Mouse (Mus musculus): ENCODE results near the gene Apol10b. TPM values are rescaled to one million over a fixed set of nuclear protein-coding genes. Genes with fewer than 3 reads are reported as not detected.
A peak's percentile ranks its signal among the peaks of the same experiment; 100 is the strongest.
"Not testable (repeated sequence)": the region's sequence is repeated elsewhere in the genome, so short reads cannot be mapped to it uniquely, and the experiment has no call there.

Apol10b gene
- polyA plus RNA-seq, 1 experiment, result 0.30 TPM

- TF ChIP-seq CTCF (IDR thresholded peaks at IDR 0.05; ENCODE audit: borderline replicate concordance, insufficient read depth, low read length) (no peak), POLR2A (IDR thresholded peaks at IDR 0.05; ENCODE audit: low read depth, low read length) (no peak)
- Histone ChIP-seq H3K4me3 (ENCODE audit: insufficient read depth, low read length) (no peak overlapping the region), H3K4me1 (ENCODE audit: control insufficient read depth, insufficient read depth, low read length) (no peaks in the 10 kb centered on the region), H3K27ac (ENCODE audit: insufficient read depth, low read length) (no peak overlapping the region)
These were observed 6.9 kb downstream of the Apol10b start for GRCm38 (mm10) chr15:77588981-77589380.

- TF ChIP-seq POLR2A (IDR thresholded peaks at IDR 0.05; ENCODE audit: low read depth, low read length), result no peak
- no peak for TF ChIP-seq CTCF (IDR thresholded peaks at IDR 0.05; ENCODE audit: borderline replicate concordance, insufficient read depth, low read length)
- H3K4me1 ChIP-seq (ENCODE audit: control insufficient read depth, insufficient read depth, low read length), result no peaks in the 10 kb centered on the region
- H3K4me3 ChIP-seq (ENCODE audit: insufficient read depth, low read length), result no peak overlapping the region
- H3K27ac ChIP-seq (ENCODE audit: insufficient read depth, low read length), result no peak overlapping the region
These were observed 8.9 kb downstream of the Apol10b start for GRCm38 (mm10) chr15:77587026-77587425.

GRCm38 (mm10) chr15:77581681-77582080 lies 14.2 kb downstream of the Apol10b start:
- Histone ChIP-seq H3K27ac (ENCODE audit: insufficient read depth, low read length) (no peak overlapping the region), H3K4me1 (ENCODE audit: control insufficient read depth, insufficient read depth, low read length) (peaks cover 3% of the 10 kb centered on the region; the same call in 1 of the 2 replicates), H3K4me3 (ENCODE audit: insufficient read depth, low read length) (no peak overlapping the region)
- TF ChIP-seq CTCF (IDR thresholded peaks at IDR 0.05; ENCODE audit: borderline replicate concordance, insufficient read depth, low read length), result no peak

GRCm38 (mm10) chr15:77579311-77579710 lies 16.6 kb downstream of the Apol10b start:
- H3K4me3 ChIP-seq (ENCODE audit: insufficient read depth, low read length), result no peak overlapping the region
- H3K4me1 ChIP-seq (ENCODE audit: control insufficient read depth, insufficient read depth, low read length), result peaks cover 3% of the 10 kb centered on the region; the same call in 1 of the 2 replicates
- TF ChIP-seq POLR2A (IDR thresholded peaks at IDR 0.05; ENCODE audit: low read depth, low read length) (no peak), CTCF (IDR thresholded peaks at IDR 0.05; ENCODE audit: borderline replicate concordance, insufficient read depth, low read length) (no peak)
- H3K27ac ChIP-seq (ENCODE audit: insufficient read depth, low read length), result no peak overlapping the region

- peak overlapping the region; percentile 42; the same call in 1 of the 2 replicates for H3K27ac ChIP-seq (ENCODE audit: insufficient read depth, low read length)
- no peak for TF ChIP-seq CTCF (IDR thresholded peaks at IDR 0.05; ENCODE audit: borderline replicate concordance, insufficient read depth, low read length)
These were observed 17.1 kb downstream of the Apol10b start for GRCm38 (mm10) chr15:77578801-77579200.

GRCm38 (mm10) chr15:77563219-77563618 lies 32.7 kb downstream of the Apol10b start:
- TF ChIP-seq POLR2A (IDR thresholded peaks at IDR 0.05; ENCODE audit: low read depth, low read length) (no peak), CTCF (IDR thresholded peaks at IDR 0.05; ENCODE audit: borderline replicate concordance, insufficient read depth, low read length) (no peak)
- Histone ChIP-seq H3K4me3 (ENCODE audit: insufficient read depth, low read length) (no peak overlapping the region), H3K27ac (ENCODE audit: insufficient read depth, low read length) (no peak overlapping the region), H3K4me1 (ENCODE audit: control insufficient read depth, insufficient read depth, low read length) (no peaks in the 10 kb centered on the region)

More at GRCm38 (mm10) chr15:77578801-77579200, 17.1 kb downstream of the Apol10b start:
- Histone ChIP-seq H3K4me3 (ENCODE audit: insufficient read depth, low read length) (no peak overlapping the region), H3K4me1 (ENCODE audit: control insufficient read depth, insufficient read depth, low read length) (peaks cover 3% of the 10 kb centered on the region; the same call in 1 of the 2 replicates)

GRCm38 (mm10) chr15:77561792-77562191 lies 34.1 kb downstream of the Apol10b start, which contains the start of gene 1700025B11Rik:
Gene 1700025B11Rik (minus strand): TSS chr15:77561892.
- H3K4me1 ChIP-seq (ENCODE audit: control insufficient read depth, insufficient read depth, low read length), result no peaks in the 10 kb centered on the region
- H3K27ac ChIP-seq (ENCODE audit: insufficient read depth, low read length), result no peak within 1 kb of the TSS
- no peak for TF ChIP-seq POLR2A (IDR thresholded peaks at IDR 0.05; ENCODE audit: low read depth, low read length)
- no peak for TF ChIP-seq CTCF (IDR thresholded peaks at IDR 0.05; ENCODE audit: borderline replicate concordance, insufficient read depth, low read length)
- H3K4me3 ChIP-seq (ENCODE audit: insufficient read depth, low read length), result no peak within 1 kb of the TSS

- not testable (repeated sequence) for H3K4me3 ChIP-seq (ENCODE audit: insufficient read depth, low read length); H3K4me1 ChIP-seq (ENCODE audit: control insufficient read depth, insufficient read depth, low read length); H3K27ac ChIP-seq (ENCODE audit: insufficient read depth, low read length)
These were observed 56.7 kb downstream of the Apol10b start for GRCm38 (mm10) chr15:77539221-77539620.

Other genes starting within 250 kb of the Apol10b start
- 0.76 and 1.3 TPM in 2 replicates for gene Apol7a, start 197.0 kb downstream of the Apol10b start, polyA plus RNA-seq (2011; ENCODE audit: insufficient read length, low read depth, missing spikeins)
- 3.9 and 5.5 TPM in 2 replicates for gene Apol9a, start 185.0 kb downstream of the Apol10b start, polyA plus RNA-seq (2011; ENCODE audit: insufficient read length, low read depth, missing spikeins)
- not detected in 2 replicates for gene Apol7b, start 148.6 kb downstream of the Apol10b start, polyA plus RNA-seq (2011; ENCODE audit: insufficient read length, low read depth, missing spikeins)
- not detected in 2 replicates for gene Apol10a, start 119.1 kb downstream of the Apol10b start, polyA plus RNA-seq (2011; ENCODE audit: insufficient read length, low read depth, missing spikeins)
- gene Apol11a, start 87.9 kb downstream of the Apol10b start, polyA plus RNA-seq (2011; ENCODE audit: insufficient read length, low read depth, missing spikeins), result not detected in 2 replicates
- not detected in 2 replicates for gene Apol7c, start 62.8 kb downstream of the Apol10b start, polyA plus RNA-seq (2011; ENCODE audit: insufficient read length, low read depth, missing spikeins)
- not detected in 2 replicates for gene 1700025B11Rik, start 34.2 kb downstream of the Apol10b start, polyA plus RNA-seq (2011; ENCODE audit: insufficient read length, low read depth, missing spikeins)
- not detected in 2 replicates for gene Gm36245, start 3.1 kb upstream of the Apol10b start, polyA plus RNA-seq (2011; ENCODE audit: insufficient read length, low read depth, missing spikeins)
- not detected in 2 replicates for gene Apol11b, start 47.2 kb upstream of the Apol10b start, polyA plus RNA-seq (2011; ENCODE audit: insufficient read length, low read depth, missing spikeins)
- gene Apol7e, start 102.7 kb upstream of the Apol10b start, polyA plus RNA-seq (2011; ENCODE audit: insufficient read length, low read depth, missing spikeins), result not detected in 2 replicates
- 0.46 and 1.3 TPM in 2 replicates for gene Apol9b, start 132.9 kb upstream of the Apol10b start, polyA plus RNA-seq (2011; ENCODE audit: insufficient read length, low read depth, missing spikeins)
- 0.58 and 2.6 TPM in 2 replicates for gene Apol8, start 160.9 kb upstream of the Apol10b start, polyA plus RNA-seq (2011; ENCODE audit: insufficient read length, low read depth, missing spikeins)
- gene Myh9, start 246.1 kb upstream of the Apol10b start, polyA plus RNA-seq (2011; ENCODE audit: insufficient read length, low read depth, missing spikeins), result 718 and 1,071 TPM in 2 replicates